Mouse (Mus musculus) kidney, postnatal 0 days (tissue): Measurements from ENCODE around the gene Avil. TPM values are rescaled to one million over a fixed set of nuclear protein-coding genes. Genes with fewer than 3 reads are reported as not detected.
A peak's percentile ranks its signal among the peaks of the same experiment; 100 is the strongest.

Experiments
- ATAC-seq: fragments of 200-750 bp; cut with Nextera tagmentation; replicated peaks from 2 replicates; pipeline ENCODE4 v1.8.0; 2017; ENCODE audit warnings: low read depth, moderate number of reproducible peaks, moderate TSS enrichment, moderate library complexity; ENCODE audit not compliant: low FRiP score
- DNase-seq: peaks from one replicate; pipeline ENCODE4 v3.0.0-alpha.2; 2016; ENCODE audit warnings: low spot score
- H3K27ac ChIP-seq: fragments of 300-500 bp; sonication (generic); 2 replicates; pipeline ENCODE4 v1.5.1; 2014; ENCODE audit warnings: mild to moderate bottlenecking
- H3K27me3 ChIP-seq: fragments of 300-500 bp; sonication (generic); 2 replicates; pipeline ENCODE4 v1.6.1; 2014; ENCODE audit warnings: low read length, mixed read lengths; ENCODE audit not compliant: insufficient read depth
- H3K36me3 ChIP-seq: fragments of 300-500 bp; sonication (generic); 2 replicates; pipeline ENCODE4 v1.6.1; 2014; ENCODE audit warnings: low read length, mixed read lengths; ENCODE audit not compliant: insufficient read depth
- H3K4me1 ChIP-seq: fragments of 300-500 bp; sonication (generic); replicated peaks from 2 replicates; pipeline ENCODE4 v1.6.1; 2014; ENCODE audit warnings: antibody characterized with exemption, low read length, mixed read lengths; ENCODE audit not compliant: insufficient read depth
- H3K4me2 ChIP-seq: fragments of 300-500 bp; sonication (generic); 2 replicates; pipeline ENCODE4 v1.6.1; 2014; ENCODE audit warnings: mild to moderate bottlenecking, low read length, moderate library complexity, mixed read lengths
- H3K4me3 ChIP-seq: fragments of 300-500 bp; sonication (generic); replicated peaks from 2 replicates; pipeline ENCODE4 v1.5.1; 2014; ENCODE audit warnings: low read depth, low read length
- H3K9ac ChIP-seq: fragments of 300-500 bp; sonication (generic); 2 replicates; pipeline ENCODE4 v1.6.1; 2014; ENCODE audit warnings: low read depth, low read length
- H3K9me3 ChIP-seq: fragments of 300-500 bp; sonication (generic); replicated peaks from 2 replicates; pipeline ENCODE4 v1.6.1; 2016; ENCODE audit warnings: low read length, inconsistent platforms, mixed read lengths
- CTCF ChIP-seq: IDR thresholded peaks from 2 replicates; pipeline ENCODE4 v1.5.1; 2016; ENCODE audit warnings: antibody characterized with exemption, low read depth, mild to moderate bottlenecking, moderate library complexity
- WGBS: fragments of 180-500 bp; shearing (Covaris S2); extraction: QIAGEN DNeasy Blood & Tissue Kit; methylation state at CpG from one replicate; pipeline ENCODE4 v1.1.7; 2014; 5-methylcytosine and 5-hydroxymethylcytosine counted together
- polyA plus RNA-seq: library from polyadenylated mRNA; unstranded; fragments of >200 nt; fragmentation: Nextera tagmentation; extraction: Ambion mirVana; gene quantifications from 2 replicates; pipeline ENCODE4 v1.2.1, GENCODE M21; 2015

The Avil gene
- polyA plus RNA-seq, 1 experiment from 2014 or later = 0.07 TPM

- H3K9ac ChIP-seq = no peak overlapping the region
- no peak overlapping the region for H3K4me2 ChIP-seq
- no peak for TF ChIP-seq CTCF
- H3K36me3 ChIP-seq = peaks cover 17% of the 10 kb centered on the region; the same call in 1 of the 2 replicates
- WGBS = 89% methylated on average over 8 of the region's 8 CpGs
- no peaks in the 10 kb centered on the region for H3K4me1 ChIP-seq
- H3K27me3 ChIP-seq = 0 out of 2 replicates have a peak, but pooled peaks cover 3% of the 10 kb centered on the region
- H3K9me3 ChIP-seq = no peaks in the 10 kb centered on the region
- DNase-seq (no peak), ATAC-seq (no peak)
- no peak overlapping the region for H3K27ac ChIP-seq
- H3K4me3 ChIP-seq = no peak overlapping the region
Observed at GRCm38 (mm10) chr10:127055406-127055805, 54.9 kb downstream of the Avil start.

GRCm38 (mm10) chr10:127056490-127056889, 56.0 kb downstream of the Avil start:
- Histone ChIP-seq H3K4me2 (no peak overlapping the region), H3K4me1 (no peaks in the 10 kb centered on the region), H3K36me3 (peaks cover 17% of the 10 kb centered on the region; the same call in 1 of the 2 replicates), H3K9me3 (no peaks in the 10 kb centered on the region), H3K27me3 (no peaks in the 10 kb centered on the region), H3K9ac (no peak overlapping the region), H3K27ac (no peak overlapping the region), H3K4me3 (no peak overlapping the region)
- no peak for TF ChIP-seq CTCF
- ATAC-seq (no peak), DNase-seq (no peak)
- 81% methylated on average over 20 of the region's 20 CpGs for WGBS

- Histone ChIP-seq H3K4me2 (peak overlapping the region; percentile 99), H3K36me3 (peaks cover 17% of the 10 kb centered on the region; the same call in 1 of the 2 replicates), H3K27me3 (no peaks in the 10 kb centered on the region), H3K9ac (no peak overlapping the region), H3K9me3 (no peaks in the 10 kb centered on the region), H3K4me3 (peak overlapping the region; percentile 84; the same call in 1 of the 2 replicates), H3K4me1 (no peaks in the 10 kb centered on the region), H3K27ac (no peak overlapping the region)
- peak; percentile 85 for DNase-seq
- peak; percentile 93 for TF ChIP-seq CTCF
- ATAC-seq = peak; percentile 14; the same call in 1 of the 2 replicates
- WGBS = under 1% methylated on average over 9 of the region's 9 CpGs
Observed at GRCm38 (mm10) chr10:127058161-127058560, 57.7 kb downstream of the Avil start.

GRCm38 (mm10) chr10:127058708-127059107, 58.2 kb downstream of the Avil start:
- peak overlapping the region; percentile 99 for H3K4me2 ChIP-seq
- H3K4me1 ChIP-seq = no peaks in the 10 kb centered on the region
- no peaks in the 10 kb centered on the region for H3K27me3 ChIP-seq
- no peaks in the 10 kb centered on the region for H3K9me3 ChIP-seq
- H3K9ac ChIP-seq = peak overlapping the region; percentile 85
- WGBS = 4% methylated on average over 8 of the region's 8 CpGs
- H3K36me3 ChIP-seq = peaks cover 17% of the 10 kb centered on the region; the same call in 1 of the 2 replicates
- TF ChIP-seq CTCF = no peak
- peak overlapping the region; percentile 84 for H3K4me3 ChIP-seq
- no peak overlapping the region for H3K27ac ChIP-seq
- ATAC-seq = no peak
- DNase-seq = no peak

GRCm38 (mm10) chr10:127059174-127059967, 58.9 kb downstream of the Avil start:
- peak overlapping the region; percentile 84 for H3K4me3 ChIP-seq
- no peaks in the 10 kb centered on the region for H3K27me3 ChIP-seq
- peaks cover under 1% of the 10 kb centered on the region; the same call in 1 of the 2 replicates for H3K4me1 ChIP-seq
- H3K36me3 ChIP-seq = peaks cover 17% of the 10 kb centered on the region; the same call in 1 of the 2 replicates
- no peak for ATAC-seq
- H3K27ac ChIP-seq = peak overlapping the region; percentile 66
- under 1% methylated on average over 69 of the region's 92 CpGs for WGBS
- H3K9me3 ChIP-seq = no peaks in the 10 kb centered on the region
- TF ChIP-seq CTCF = no peak
- no peak for DNase-seq
- H3K9ac ChIP-seq = peak overlapping the region; percentile 85
- peak overlapping the region; percentile 99 for H3K4me2 ChIP-seq

- Histone ChIP-seq H3K9me3 (no peaks in the 10 kb centered on the region), H3K27ac (peak within 1 kb of the TSS; percentile 66), H3K4me3 (peak within 1 kb of the TSS; percentile 84), H3K36me3 (peaks cover 21% of the 10 kb centered on the region), H3K4me2 (peak within 1 kb of the TSS; percentile 99), H3K9ac (peak within 1 kb of the TSS; percentile 85), H3K4me1 (peaks cover 7% of the 10 kb centered on the region), H3K27me3 (no peaks in the 10 kb centered on the region)
- ATAC-seq = peak; percentile 29; the same call in 1 of the 2 replicates
- TF ChIP-seq CTCF = no peak
- 2% methylated on average over 52 of the region's 72 CpGs for WGBS
- peak; percentile 72 for DNase-seq
Observed at GRCm38 (mm10) chr10:127059968-127060916, 59.7 kb downstream of the Avil start, which contains the start of gene March9. Gene March9, minus strand, starts transcription at chr10:127060184.
